Mouse (Mus musculus): Measurements from ENCODE around the gene Tnfaip8l2. TPM values are rescaled to one million over a fixed set of nuclear protein-coding genes. Genes with fewer than 3 reads are reported as not detected.

The Tnfaip8l2 gene
- total RNA-seq (2017), result 21.8 and 38.5 TPM in 2 replicates

GRCm38 (mm10) chr3:95141952-95142616 is at the start of gene Tnfaip8l2:
Gene Tnfaip8l2 (minus strand): TSS chr3:95142360.
- peak; percentile 55 for ATAC-seq (replicated peaks; ENCODE audit: low read depth, poor library complexity, severe bottlenecking)

- no peak for ATAC-seq (replicated peaks; ENCODE audit: low read depth, poor library complexity, severe bottlenecking)
Observed at GRCm38 (mm10) chr3:95186888-95187287, 44.7 kb upstream of the Tnfaip8l2 start.

GRCm38 (mm10) chr3:95186100-95186499 is 43.9 kb upstream of the Tnfaip8l2 start:
- no peak for ATAC-seq (replicated peaks; ENCODE audit: low read depth, poor library complexity, severe bottlenecking)

GRCm38 (mm10) chr3:95184796-95185577 is 42.8 kb upstream of the Tnfaip8l2 start:
- ATAC-seq (replicated peaks; ENCODE audit: low read depth, poor library complexity, severe bottlenecking), result no peak

- no peak for ATAC-seq (replicated peaks; ENCODE audit: low read depth, poor library complexity, severe bottlenecking)
Observed at GRCm38 (mm10) chr3:95181841-95182240, 39.7 kb upstream of the Tnfaip8l2 start.

GRCm38 (mm10) chr3:95179890-95180289 is 37.7 kb upstream of the Tnfaip8l2 start:
- ATAC-seq (replicated peaks; ENCODE audit: low read depth, poor library complexity, severe bottlenecking), result no peak

- ATAC-seq (replicated peaks; ENCODE audit: low read depth, poor library complexity, severe bottlenecking), result no peak
Observed at GRCm38 (mm10) chr3:95178948-95179347, 36.8 kb upstream of the Tnfaip8l2 start.

- ATAC-seq (replicated peaks; ENCODE audit: low read depth, poor library complexity, severe bottlenecking), result no peak
Observed at GRCm38 (mm10) chr3:95177583-95177982, 35.4 kb upstream of the Tnfaip8l2 start.

GRCm38 (mm10) chr3:95176500-95176899 is 34.3 kb upstream of the Tnfaip8l2 start:
- ATAC-seq (replicated peaks; ENCODE audit: low read depth, poor library complexity, severe bottlenecking), result no peak

GRCm38 (mm10) chr3:95174011-95174592 is 31.9 kb upstream of the Tnfaip8l2 start:
- peak; percentile 87 for ATAC-seq (replicated peaks; ENCODE audit: low read depth, poor library complexity, severe bottlenecking)

- ATAC-seq (replicated peaks; ENCODE audit: low read depth, poor library complexity, severe bottlenecking), result peak; percentile 29
Observed at GRCm38 (mm10) chr3:95173256-95173949, 31.2 kb upstream of the Tnfaip8l2 start.

GRCm38 (mm10) chr3:95172526-95173255 is 30.5 kb upstream of the Tnfaip8l2 start:
- no peak for ATAC-seq (replicated peaks; ENCODE audit: low read depth, poor library complexity, severe bottlenecking)

- ATAC-seq (replicated peaks; ENCODE audit: low read depth, poor library complexity, severe bottlenecking), result no peak
Observed at GRCm38 (mm10) chr3:95171105-95171504, 28.9 kb upstream of the Tnfaip8l2 start.

- ATAC-seq (replicated peaks; ENCODE audit: low read depth, poor library complexity, severe bottlenecking), result no peak
Observed at GRCm38 (mm10) chr3:95169996-95170395, 27.8 kb upstream of the Tnfaip8l2 start.

- ATAC-seq (replicated peaks; ENCODE audit: low read depth, poor library complexity, severe bottlenecking), result no peak
Observed at GRCm38 (mm10) chr3:95164840-95165239, 22.7 kb upstream of the Tnfaip8l2 start.

- no peak for ATAC-seq (replicated peaks; ENCODE audit: low read depth, poor library complexity, severe bottlenecking)
Observed at GRCm38 (mm10) chr3:95164256-95164550, 22.0 kb upstream of the Tnfaip8l2 start.

- ATAC-seq (replicated peaks; ENCODE audit: low read depth, poor library complexity, severe bottlenecking), result no peak
Observed at GRCm38 (mm10) chr3:95163419-95164255, 21.5 kb upstream of the Tnfaip8l2 start.

- ATAC-seq (replicated peaks; ENCODE audit: low read depth, poor library complexity, severe bottlenecking), result no peak
Observed at GRCm38 (mm10) chr3:95162345-95162628, 20.1 kb upstream of the Tnfaip8l2 start.

GRCm38 (mm10) chr3:95161618-95162344 is 19.6 kb upstream of the Tnfaip8l2 start:
- ATAC-seq (replicated peaks; ENCODE audit: low read depth, poor library complexity, severe bottlenecking), result no peak

All from common myeloid progenitor, adult 5-6 weeks (primary cell).